Mouse (Mus musculus) hindbrain, embryonic 12.5 days (tissue): ENCODE results near the gene Pip4k2a. TPM values are rescaled to one million over a fixed set of nuclear protein-coding genes. Genes with fewer than 3 reads are reported as not detected.
A peak's percentile ranks its signal among the peaks of the same experiment; 100 is the strongest.

Source experiments
- ATAC-seq: fragments of 200-750 bp; cut with Nextera tagmentation; 2 replicates; pipeline ENCODE4 v1.8.0; 2017; ENCODE audit warnings: moderate TSS enrichment; ENCODE audit not compliant: low FRiP score
- H3K27ac ChIP-seq: fragments of 300-500 bp; sonication (generic); 2 replicates; pipeline ENCODE4 v1.5.1; 2016; ENCODE audit warnings: mild to moderate bottlenecking
- H3K27me3 ChIP-seq: fragments of 300-500 bp; sonication (generic); 2 replicates; pipeline ENCODE4 v1.6.1; 2016; ENCODE audit warnings: mild to moderate bottlenecking
- H3K36me3 ChIP-seq: fragments of 300-500 bp; sonication (generic); 2 replicates; pipeline ENCODE4 v1.6.1; 2016; ENCODE audit warnings: mild to moderate bottlenecking
- H3K4me1 ChIP-seq: fragments of 300-500 bp; sonication (generic); 2 replicates; pipeline ENCODE4 v1.6.1; 2016
- H3K4me2 ChIP-seq: fragments of 300-500 bp; sonication (generic); replicated peaks from 2 replicates; pipeline ENCODE4 v1.6.1; 2016; ENCODE audit warnings: mild to moderate bottlenecking
- H3K4me3 ChIP-seq: fragments of 300-500 bp; sonication (generic); 2 replicates; pipeline ENCODE4 v1.5.1; 2016; ENCODE audit warnings: mild to moderate bottlenecking
- H3K9ac ChIP-seq: fragments of 300-500 bp; sonication (generic); 2 replicates; pipeline ENCODE4 v1.6.1; 2016; ENCODE audit warnings: mild to moderate bottlenecking, moderate library complexity
- H3K9me3 ChIP-seq: fragments of 300-500 bp; sonication (generic); replicated peaks from 2 replicates; pipeline ENCODE4 v1.6.1; 2016; ENCODE audit warnings: mild to moderate bottlenecking
- WGBS: fragments of 180-500 bp; shearing (Covaris S2); methylation state at CpG from one replicate; pipeline ENCODE4 v1.1.7; 2016; 5-methylcytosine and 5-hydroxymethylcytosine counted together
- polyA plus RNA-seq: library from polyadenylated mRNA; unstranded; fragments of >200 nt; fragmentation: Nextera tagmentation; extraction: Ambion mirVana; gene quantifications from 2 replicates; pipeline ENCODE4 v1.2.1, GENCODE M21; 2016

The Pip4k2a gene
- polyA plus RNA-seq, 1 experiment from 2014 or later: 12.5 TPM

GRCm38 (mm10) chr2:18800646-18801251, 197.2 kb downstream of the Pip4k2a start:
- peak; percentile 16; the same call in 1 of the 2 replicates for ATAC-seq
- 2% methylated on average over 24 of the region's 24 CpGs for WGBS
- Histone ChIP-seq H3K27ac (peak overlapping the region; percentile 92), H3K4me1 (peaks cover 27% of the 10 kb centered on the region), H3K36me3 (no peaks in the 10 kb centered on the region), H3K4me3 (peak overlapping the region; percentile 40), H3K9me3 (no peaks in the 10 kb centered on the region), H3K9ac (peak overlapping the region; percentile 60), H3K27me3 (peaks cover 18% of the 10 kb centered on the region), H3K4me2 (peak overlapping the region; percentile 73)

- H3K4me1 ChIP-seq: peaks cover 27% of the 10 kb centered on the region
- peak; percentile 89 for ATAC-seq
- H3K9me3 ChIP-seq: no peaks in the 10 kb centered on the region
- peak overlapping the region; percentile 92 for H3K27ac ChIP-seq
- peaks cover 18% of the 10 kb centered on the region for H3K27me3 ChIP-seq
- peak overlapping the region; percentile 73 for H3K4me2 ChIP-seq
- under 1% methylated on average over 46 of the region's 46 CpGs for WGBS
- H3K4me3 ChIP-seq: peak overlapping the region; percentile 40
- H3K36me3 ChIP-seq: no peaks in the 10 kb centered on the region
- peak overlapping the region; percentile 60 for H3K9ac ChIP-seq
These were observed 197.8 kb downstream of the Pip4k2a start for GRCm38 (mm10) chr2:18799966-18800645.

- Histone ChIP-seq H3K36me3 (no peaks in the 10 kb centered on the region), H3K27ac (peak overlapping the region; percentile 92), H3K27me3 (peaks cover 18% of the 10 kb centered on the region), H3K4me1 (peaks cover 27% of the 10 kb centered on the region), H3K4me2 (peak overlapping the region; percentile 73), H3K9ac (peak overlapping the region; percentile 60), H3K4me3 (peak overlapping the region; percentile 40), H3K9me3 (no peaks in the 10 kb centered on the region)
- peak; percentile 55 for ATAC-seq
- 10% methylated on average over 17 of the region's 17 CpGs for WGBS
These were observed 198.5 kb downstream of the Pip4k2a start for GRCm38 (mm10) chr2:18799265-18799965.

- WGBS: 23% methylated on average over 8 of the region's 8 CpGs
- ATAC-seq: no peak
- peak overlapping the region; percentile 73; the same call in 1 of the 2 replicates for H3K4me2 ChIP-seq
- H3K27me3 ChIP-seq: peaks cover 14% of the 10 kb centered on the region
- no peak overlapping the region for H3K9ac ChIP-seq
- 0 out of 2 replicates have a peak overlapping the region, but pooled peaks have one; percentile 44 for H3K27ac ChIP-seq
- no peak overlapping the region for H3K4me3 ChIP-seq
- H3K36me3 ChIP-seq: no peaks in the 10 kb centered on the region
- no peaks in the 10 kb centered on the region for H3K9me3 ChIP-seq
- peaks cover 27% of the 10 kb centered on the region for H3K4me1 ChIP-seq
These were observed 200.2 kb downstream of the Pip4k2a start for GRCm38 (mm10) chr2:18797776-18798175.

GRCm38 (mm10) chr2:18794261-18794660, 203.7 kb downstream of the Pip4k2a start:
- Histone ChIP-seq H3K4me1 (no peaks in the 10 kb centered on the region), H3K27ac (no peak overlapping the region), H3K4me2 (no peak overlapping the region), H3K4me3 (no peak overlapping the region), H3K9ac (no peak overlapping the region), H3K36me3 (no peaks in the 10 kb centered on the region), H3K27me3 (no peaks in the 10 kb centered on the region; the same call in 1 of the 2 replicates), H3K9me3 (no peaks in the 10 kb centered on the region)
- ATAC-seq: no peak
- WGBS: 79% methylated on average over 4 of the region's 4 CpGs

Other genes with a start within 250 kb of the Pip4k2a start
- gene 4930426L09Rik, start 217 bp upstream of the Pip4k2a start, polyA plus RNA-seq: 0.37 and 0.73 TPM in 2 replicates
- gene Armc3, start 201.2 kb upstream of the Pip4k2a start, polyA plus RNA-seq: 1.6 and 1.9 TPM in 2 replicates